Mouse (Mus musculus) myocyte (in vitro differentiated cells): Measurements from ENCODE around the gene H2-T22. TPM values are rescaled to one million over a fixed set of nuclear protein-coding genes. Genes with fewer than 3 reads are reported as not detected.
"Not testable (repeated sequence)": the region's sequence is repeated elsewhere in the genome, so short reads cannot be mapped to it uniquely, and the experiment has no call there.

Source experiments
- H3K27me3 ChIP-seq: one replicate; pipeline ENCODE4 v1.6.1; 2011; ENCODE audit not compliant: control insufficient read depth, insufficient read depth, insufficient read length
- H3K36me3 ChIP-seq: one replicate; pipeline ENCODE4 v1.6.1; 2011; ENCODE audit not compliant: control insufficient read depth, insufficient read depth
- H3K4me2 ChIP-seq: one replicate; pipeline ENCODE4 v1.6.1; 2011; ENCODE audit warnings: low read depth, control low read depth
- H3K4me3 ChIP-seq: one replicate; pipeline ENCODE4 v1.5.1; 2011; ENCODE audit warnings: mild to moderate bottlenecking, control low read depth, moderate library complexity
- H3K79me2 ChIP-seq: one replicate; pipeline ENCODE4 v1.6.1; 2011; ENCODE audit not compliant: control insufficient read depth, insufficient read depth
- H3ac ChIP-seq: one replicate; pipeline ENCODE4 v1.6.1; 2011; ENCODE audit not compliant: control insufficient read depth, insufficient read length
- CEBPB ChIP-seq: IDR thresholded peaks from 2 replicates; pipeline ENCODE4 v1.6.1; 2011; ENCODE audit warnings: mild to moderate bottlenecking, moderate library complexity; ENCODE audit not compliant: poor library complexity, insufficient read depth, severe bottlenecking
- E2F4 ChIP-seq: IDR thresholded peaks from one replicate; pipeline ENCODE4 v1.6.1; 2011; ENCODE audit warnings: mild to moderate bottlenecking, control low read depth, moderate library complexity; ENCODE audit not compliant: insufficient read depth
- MAX ChIP-seq: IDR thresholded peaks from one replicate; pipeline ENCODE4 v1.6.1; 2011; ENCODE audit warnings: low read depth, mild to moderate bottlenecking, control low read depth
- MYOD1 ChIP-seq, 3 experiments: IDR thresholded peaks; one replicate each; pipeline ENCODE4 v1.6.1; 2011; ENCODE audit warnings: control low read depth in 2 of 3, low read depth in 2 of 3, mild to moderate bottlenecking in 2 of 3, moderate library complexity in 1 of 3; ENCODE audit not compliant: insufficient read length in 2 of 3, control insufficient read depth in 1 of 3
- MYOG ChIP-seq, 3 experiments: IDR thresholded peaks; one replicate each; pipeline ENCODE4 v1.6.1; 2011; ENCODE audit warnings: control low read depth in 2 of 3, low read depth in 2 of 3, mild to moderate bottlenecking in 2 of 3; ENCODE audit not compliant: insufficient read length in 2 of 3, control insufficient read depth in 1 of 3, insufficient read depth in 1 of 3
- POLR2A ChIP-seq: IDR thresholded peaks from one replicate; pipeline ENCODE4 v1.6.1; 2011; ENCODE audit warnings: low read depth, mild to moderate bottlenecking, control low read depth, moderate library complexity; ENCODE audit not compliant: insufficient read length
- POLR2AphosphoS2 ChIP-seq: IDR thresholded peaks from one replicate; pipeline ENCODE4 v1.6.1; 2011; ENCODE audit warnings: low read depth, control low read depth; ENCODE audit not compliant: insufficient read length
- REST ChIP-seq: IDR thresholded peaks from one replicate; pipeline ENCODE4 v1.6.1; 2011; ENCODE audit warnings: mild to moderate bottlenecking, control low read depth, moderate library complexity; ENCODE audit not compliant: insufficient read depth, insufficient read length
- SRF ChIP-seq: IDR thresholded peaks from one replicate; pipeline ENCODE4 v1.6.1; 2011; ENCODE audit warnings: low read depth; ENCODE audit not compliant: control insufficient read depth, insufficient read length
- TCF12 ChIP-seq: IDR thresholded peaks from one replicate; pipeline ENCODE4 v1.6.1; 2011; ENCODE audit warnings: mild to moderate bottlenecking, control low read depth; ENCODE audit not compliant: poor library complexity, insufficient read depth, severe bottlenecking
- TCF3 ChIP-seq: IDR thresholded peaks from one replicate; pipeline ENCODE4 v1.6.1; 2011; ENCODE audit warnings: low read depth, control low read depth; ENCODE audit not compliant: insufficient read length
- USF1 ChIP-seq: IDR thresholded peaks from one replicate; pipeline ENCODE4 v1.6.1; 2011; ENCODE audit warnings: low read depth, mild to moderate bottlenecking, control low read depth, moderate library complexity
- polyA plus RNA-seq: library from polyadenylated mRNA; unstranded; fragments of >200 nt; fragmentation: generic; extraction: Trizol; gene quantifications from one replicate; pipeline ENCODE4 v1.2.1, GENCODE M21; 2012; ENCODE audit warnings: missing spikeins

Gene H2-T22
- 22.1 TPM for polyA plus RNA-seq

- peak within 1 kb of the TSS; percentile 24 for H3K4me3 ChIP-seq
- H3K27me3 ChIP-seq, H3ac ChIP-seq, H3K36me3 ChIP-seq, H3K79me2 ChIP-seq: not testable (repeated sequence)
- H3K4me2 ChIP-seq, result peak within 1 kb of the TSS; percentile 79
- peak; percentile 39 for TF ChIP-seq POLR2A
These were observed at the start of gene H2-T22, which contains the start of gene Gm6034 for GRCm38 (mm10) chr17:36042610-36043169. Gene H2-T22, minus strand, starts transcription at chr17:36042747. Gene Gm6034, plus strand, starts transcription at chr17:36042961.

- not testable (repeated sequence) for H3K36me3 ChIP-seq, H3K4me2 ChIP-seq, H3ac ChIP-seq, H3K4me3 ChIP-seq, H3K27me3 ChIP-seq, H3K79me2 ChIP-seq
These were observed 49.4 kb upstream of the H2-T22 start for GRCm38 (mm10) chr17:36091933-36092332.

- not testable (repeated sequence) for H3K4me3 ChIP-seq, H3K36me3 ChIP-seq, H3K79me2 ChIP-seq, H3ac ChIP-seq, H3K4me2 ChIP-seq
- H3K27me3 ChIP-seq, result peaks cover 24% of the 10 kb centered on the region
These were observed 43.4 kb upstream of the H2-T22 start for GRCm38 (mm10) chr17:36085976-36086375.

- Histone ChIP-seq H3K4me2 (peak overlapping the region; percentile 84), H3K27me3 (peaks cover 24% of the 10 kb centered on the region), H3K36me3 (no peaks in the 10 kb centered on the region), H3K4me3 (peak overlapping the region; percentile 17), H3ac (no peak overlapping the region), H3K79me2 (no peaks in the 10 kb centered on the region)
- TF ChIP-seq MAX (no peak), POLR2A (no peak), TCF3 (no peak), E2F4 (no peak), CEBPB (no peak), USF1 (no peak), POLR2AphosphoS2 (no peak), TCF12 (no peak), MYOG (IDR thresholded peaks at IDR 0.05; ENCODE audit: control insufficient read depth in 1 of 3, insufficient read depth in 1 of 3, insufficient read length in 2 of 3, low read depth in 2 of 3) (no peak), MYOD1 (IDR thresholded peaks at IDR 0.05; ENCODE audit: control insufficient read depth in 1 of 3, insufficient read length in 2 of 3, low read depth in 2 of 3) (no peak), SRF (no peak), REST (no peak)
These were observed 41.4 kb upstream of the H2-T22 start for GRCm38 (mm10) chr17:36083870-36084451.

- Histone ChIP-seq H3K4me2 (peak overlapping the region; percentile 84), H3K27me3 (peaks cover 24% of the 10 kb centered on the region), H3K79me2 (no peaks in the 10 kb centered on the region), H3ac (no peak overlapping the region), H3K36me3 (no peaks in the 10 kb centered on the region), H3K4me3 (peak overlapping the region; percentile 17)
- TF ChIP-seq POLR2AphosphoS2, result no peak
- no peak for TF ChIP-seq MYOD1 (IDR thresholded peaks at IDR 0.05; ENCODE audit: control insufficient read depth in 1 of 3, insufficient read length in 2 of 3, low read depth in 2 of 3)
- TF ChIP-seq REST, result no peak
- TF ChIP-seq CEBPB, result no peak
- no peak for TF ChIP-seq TCF3
- TF ChIP-seq E2F4, result no peak
- TF ChIP-seq POLR2A, result no peak
- no peak for TF ChIP-seq SRF
- TF ChIP-seq TCF12, result no peak
- no peak for TF ChIP-seq USF1
- no peak for TF ChIP-seq MAX
- TF ChIP-seq MYOG (IDR thresholded peaks at IDR 0.05; ENCODE audit: control insufficient read depth in 1 of 3, insufficient read depth in 1 of 3, insufficient read length in 2 of 3, low read depth in 2 of 3), result no peak
These were observed 40.8 kb upstream of the H2-T22 start for GRCm38 (mm10) chr17:36083266-36083869.
